Mouse (Mus musculus) CH12.LX (cell line): ENCODE data around the gene Olfr67. TPM values are rescaled to one million over a fixed set of nuclear protein-coding genes. Genes with fewer than 3 reads are reported as not detected.
A peak's percentile ranks its signal among the peaks of the same experiment; 100 is the strongest.
"Not testable (repeated sequence)": the region's sequence is repeated elsewhere in the genome, so short reads cannot be mapped to it uniquely, and the experiment has no call there.

Experiments
- DNase-seq: peaks from one replicate; pipeline ENCODE4 v3.0.0-alpha.2; 2013; ENCODE audit errors: extremely low read depth
- H3K27ac ChIP-seq: 2 replicates; pipeline ENCODE4 v1.5.1; 2012; ENCODE audit warnings: low read depth, mild to moderate bottlenecking, control low read depth, moderate library complexity; ENCODE audit not compliant: insufficient read depth
- H3K27me3 ChIP-seq: replicated peaks from 2 replicates; pipeline ENCODE3; 2012; ENCODE audit warnings: inconsistent platforms
- H3K36me3 ChIP-seq, 2 experiments: replicated peaks in 1 of 2; 2 replicates each; pipeline versions ENCODE3 to v1.6.1; 2012; ENCODE audit warnings: inconsistent platforms in 1 of 2, low read length in 1 of 2, mild to moderate bottlenecking in 1 of 2, mixed read lengths in 1 of 2, moderate library complexity in 1 of 2; ENCODE audit not compliant: control insufficient read depth in 1 of 2, insufficient read depth in 1 of 2
- H3K4me1 ChIP-seq, 2 experiments: 2 replicates each; pipeline ENCODE4 v1.6.1; 2012; ENCODE audit warnings: inconsistent platforms in 1 of 2, moderate library complexity in 1 of 2; ENCODE audit not compliant: insufficient read depth in 2 of 2, control insufficient read depth in 1 of 2
- H3K4me2 ChIP-seq: 2 replicates; pipeline ENCODE4 v1.6.1; 2012; ENCODE audit warnings: low read depth, mild to moderate bottlenecking, control low read depth; ENCODE audit not compliant: poor library complexity, insufficient read depth, severe bottlenecking
- H3K4me3 ChIP-seq, 3 experiments: fragments of 150-350 bp in 1 of 3; sonication (generic) in 1 of 3; replicated peaks in 1 of 3; 2 replicates each; pipeline versions ENCODE3 to v1.5.1; 2011 to 2012; ENCODE audit warnings: low read depth in 2 of 3, low read length in 2 of 3, mild to moderate bottlenecking in 2 of 3, moderate library complexity in 2 of 3, control low read depth in 1 of 3, improper control_type of control experiment in 1 of 3, inconsistent platforms in 1 of 3, mixed read lengths in 1 of 3; ENCODE audit not compliant: poor library complexity in 1 of 3
- H3K79me2 ChIP-seq: replicated peaks from 2 replicates; pipeline ENCODE4 v1.6.1; 2012; ENCODE audit warnings: mild to moderate bottlenecking, moderate library complexity; ENCODE audit not compliant: control insufficient read depth, poor library complexity, insufficient read depth, severe bottlenecking; ENCODE audit errors: extremely low read depth
- H3K9ac ChIP-seq: 2 replicates; pipeline ENCODE4 v1.6.1; 2012; ENCODE audit warnings: low read depth, mild to moderate bottlenecking, control low read depth, moderate library complexity; ENCODE audit not compliant: insufficient read depth
- H3K9me3 ChIP-seq: replicated peaks from 2 replicates; pipeline ENCODE3; 2012; ENCODE audit warnings: low read length, inconsistent platforms, mixed read lengths
- CHD1 ChIP-seq: IDR thresholded peaks from 2 replicates; pipeline ENCODE4 v1.6.1; 2012; ENCODE audit warnings: low read depth, low read length, improper control_type of control experiment, inconsistent platforms
- CTCF ChIP-seq, 2 experiments: IDR thresholded peaks in 1 of 2; conservative IDR thresholded peaks in 1 of 2; 2 replicates each; pipeline ENCODE4 v1.5.1; 2011 to 2012; ENCODE audit warnings: low read depth in 2 of 2, low read length in 2 of 2, improper control_type of control experiment in 1 of 2, inconsistent platforms in 1 of 2, mild to moderate bottlenecking in 1 of 2, moderate library complexity in 1 of 2
- EP300 ChIP-seq: IDR thresholded peaks from 2 replicates; pipeline ENCODE4 v1.6.1; 2011; ENCODE audit warnings: low read length, improper control_type of control experiment
- HCFC1 ChIP-seq: IDR thresholded peaks from 2 replicates; pipeline ENCODE4 v1.6.1; 2012; ENCODE audit warnings: low read depth, mild to moderate bottlenecking, inconsistent platforms, low read length, improper control_type of control experiment
- JUN ChIP-seq: IDR thresholded peaks from 2 replicates; pipeline ENCODE4 v1.6.1; 2011; ENCODE audit warnings: low read depth, mild to moderate bottlenecking, low read length, improper control_type of control experiment, moderate library complexity; ENCODE audit not compliant: insufficient read depth
- JUND ChIP-seq: conservative IDR thresholded peaks from 2 replicates; pipeline ENCODE4 v1.6.1; 2011; ENCODE audit warnings: low read depth, low read length, improper control_type of control experiment
- MAX ChIP-seq: IDR thresholded peaks from 2 replicates; pipeline ENCODE4 v1.6.1; 2011; ENCODE audit warnings: low read length, improper control_type of control experiment
- MEF2A ChIP-seq: IDR thresholded peaks from 2 replicates; pipeline ENCODE4 v1.6.1; 2014; ENCODE audit warnings: low read depth, mild to moderate bottlenecking, inconsistent platforms, low read length, improper control_type of control experiment, borderline replicate concordance
- NELFE ChIP-seq: IDR thresholded peaks from 2 replicates; pipeline ENCODE4 v1.6.1; 2011; ENCODE audit warnings: low read depth, low read length, improper control_type of control experiment
- NRF1 ChIP-seq: IDR thresholded peaks from 2 replicates; pipeline ENCODE4 v1.6.1; 2014; ENCODE audit warnings: low read depth, mild to moderate bottlenecking, inconsistent platforms, low read length, improper control_type of control experiment, moderate library complexity
- PAX5 ChIP-seq: IDR thresholded peaks from 2 replicates; pipeline ENCODE4 v1.6.1; 2012; ENCODE audit warnings: low read length, inconsistent platforms, mixed read lengths
- POLR2A ChIP-seq: IDR thresholded peaks from 2 replicates; pipeline ENCODE4 v1.6.1; 2011; ENCODE audit warnings: low read depth, mild to moderate bottlenecking, improper control_type of control experiment, low read length
- TBP ChIP-seq: conservative IDR thresholded peaks from 2 replicates; pipeline ENCODE4 v1.6.1; 2011; ENCODE audit warnings: low read depth, low read length, improper control_type of control experiment
- TCF12 ChIP-seq: IDR thresholded peaks from 2 replicates; pipeline ENCODE4 v1.6.1; 2014; ENCODE audit warnings: low read depth, mild to moderate bottlenecking, inconsistent platforms, low read length, improper control_type of control experiment
- USF1 ChIP-seq: IDR thresholded peaks from 2 replicates; pipeline ENCODE4 v1.6.1; 2014; ENCODE audit warnings: low read depth, mild to moderate bottlenecking, inconsistent platforms, low read length, improper control_type of control experiment
- ZMIZ1 ChIP-seq: IDR thresholded peaks from 2 replicates; pipeline ENCODE4 v1.6.1; 2012; ENCODE audit warnings: low read depth, mild to moderate bottlenecking, inconsistent platforms, low read length, improper control_type of control experiment
- ZNF384 ChIP-seq: IDR thresholded peaks from 2 replicates; pipeline ENCODE4 v1.6.1; 2012; ENCODE audit warnings: low read depth, low read length, improper control_type of control experiment, inconsistent platforms
- dilution Hi-C: fragments of 300-500 bp; cut with MboI; formaldehyde crosslinking; loops from 2 replicates; pipeline ENCODE4 v1.14.3; 2020; ENCODE audit warnings: low sequenced_read_pairs; ENCODE audit not compliant: extremely low pct_unique_long_range_greater_than_20kb, extremely low pct_ligation_motif_present
- in situ Hi-C: fragments of 300-500 bp; cut with MboI; formaldehyde crosslinking; loops from 3 replicates; pipeline ENCODE4 v1.14.3; 2019; ENCODE audit warnings: low sequenced_read_pairs, low pct_ligation_motif_present, low pct_unique_long_range_greater_than_20kb, mixed read lengths
- polyA plus RNA-seq: library from polyadenylated mRNA; unstranded; fragments of >175 nt; gene quantifications from 2 replicates; pipeline ENCODE4 v1.2.1, GENCODE M21; 2012; ENCODE audit warnings: low read depth; ENCODE audit not compliant: insufficient read length
- total RNA-seq, 2 experiments: library from RNA; depleted of rRNA; stranded (reverse); fragments of 300-350 nt in 1 of 2; fragments of >200 nt in 1 of 2; gene quantifications; 2 replicates each; pipeline ENCODE4 v1.2.3; 2012 to 2014

The Olfr67 gene
- total and polyA plus RNA-seq, 3 experiments = not detected

- H3K9me3 ChIP-seq, H3K27ac ChIP-seq, H3K4me3 ChIP-seq, dilution Hi-C loops, H3K27me3 ChIP-seq, H3K79me2 ChIP-seq, H3K36me3 ChIP-seq, H3K9ac ChIP-seq, in situ Hi-C loops: not testable (repeated sequence)
- Histone ChIP-seq H3K4me2 (peak overlapping the region; percentile 44; the same call in 1 of the 2 replicates), H3K4me1 (peaks cover 2 to 33% of the 10 kb centered on the region in 2 experiments; a peak in 3 of 4 replicates)
- DNase-seq = peak; percentile 55
- peak; percentile 70 for TF ChIP-seq JUND
These were observed 23.5 kb upstream of the Olfr67 start for GRCm38 (mm10) chr7:103815085-103815484.

- Histone ChIP-seq H3K36me3 (no peaks in the 10 kb centered on the region), H3K27me3 (no peaks in the 10 kb centered on the region), H3K4me1 (peaks cover 2 to 45% of the 10 kb centered on the region in 2 experiments; a peak in 3 of 4 replicates), H3K9ac (no peak within 1 kb of the TSS), H3K79me2 (no peaks in the 10 kb centered on the region), H3K9me3 (no peaks in the 10 kb centered on the region), H3K4me3 (no peak within 1 kb of the TSS), H3K4me2 (no peak within 1 kb of the TSS), H3K27ac (no peak within 1 kb of the TSS)
- no peak for DNase-seq
- dilution Hi-C loops = no loop called here
- in situ Hi-C loops = no loop called here
- no peak for TF ChIP-seq JUND
- TF ChIP-seq ZNF384 = no peak
- TF ChIP-seq CHD1 = no peak
- TF ChIP-seq MAX = no peak
- TF ChIP-seq TBP = no peak
- no peak for TF ChIP-seq USF1
- TF ChIP-seq MEF2A = no peak
- no peak for TF ChIP-seq JUN
- no peak for TF ChIP-seq NELFE
- TF ChIP-seq EP300 = no peak
- no peak for TF ChIP-seq PAX5
- TF ChIP-seq TCF12 = no peak
- TF ChIP-seq CTCF (conservative IDR thresholded peaks at IDR 0.05 in 1 of 2, IDR thresholded peaks at IDR 0.05 in 1 of 2; ENCODE audit: low read depth in 2 of 2, low read length in 2 of 2) = no peak
- no peak for TF ChIP-seq NRF1
- no peak for TF ChIP-seq ZMIZ1
- TF ChIP-seq POLR2A = no peak
- no peak for TF ChIP-seq HCFC1
These were observed 22.1 kb upstream of the Olfr67 start, which contains the start of gene Hbb-bt for GRCm38 (mm10) chr7:103813766-103814165. TSS of gene Hbb-bt (minus strand) at chr7:103813996.

GRCm38 (mm10) chr7:103813152-103813551 lies 21.5 kb upstream of the Olfr67 start:
- dilution Hi-C loops, H3K4me3 ChIP-seq, DNase-seq, H3K4me2 ChIP-seq, H3K27ac ChIP-seq, H3K9ac ChIP-seq, in situ Hi-C loops, H3K27me3 ChIP-seq, H3K9me3 ChIP-seq, H3K36me3 ChIP-seq, H3K79me2 ChIP-seq: not testable (repeated sequence)
- peaks cover 2 to 47% of the 10 kb centered on the region in 2 experiments; a peak in 3 of 4 replicates for H3K4me1 ChIP-seq
